Mouse (Mus musculus) heart, embryonic 11.5 days (tissue): Measurements from ENCODE around the gene Pex16. TPM values are rescaled to one million over a fixed set of nuclear protein-coding genes. Genes with fewer than 3 reads are reported as not detected.

Source experiments
- ATAC-seq: fragments of 200-750 bp; cut with Nextera tagmentation; replicated peaks from 2 replicates; pipeline ENCODE4 v1.8.0; 2017; ENCODE audit warnings: moderate library complexity; ENCODE audit not compliant: insufficient number of reproducible peaks, low FRiP score, low TSS enrichment
- H3K27ac ChIP-seq: fragments of 300-500 bp; sonication (generic); 2 replicates; pipeline ENCODE4 v1.5.1; 2014; ENCODE audit warnings: mild to moderate bottlenecking, low read depth, low read length
- H3K27me3 ChIP-seq: fragments of 300-500 bp; sonication (generic); 2 replicates; pipeline ENCODE4 v1.6.1; 2014; ENCODE audit warnings: mild to moderate bottlenecking, low read length, mixed read lengths; ENCODE audit not compliant: control insufficient read depth, insufficient read depth
- H3K36me3 ChIP-seq: fragments of 300-500 bp; sonication (generic); 2 replicates; pipeline ENCODE4 v1.6.1; 2014; ENCODE audit warnings: mild to moderate bottlenecking, low read length, moderate library complexity, mixed read lengths; ENCODE audit not compliant: control insufficient read depth, insufficient read depth
- H3K4me1 ChIP-seq: fragments of 300-500 bp; sonication (generic); 2 replicates; pipeline ENCODE4 v1.6.1; 2014; ENCODE audit warnings: low read length; ENCODE audit not compliant: control insufficient read depth, insufficient read depth
- H3K4me2 ChIP-seq: fragments of 300-500 bp; sonication (generic); 2 replicates; pipeline ENCODE4 v1.6.1; 2014; ENCODE audit warnings: mild to moderate bottlenecking, moderate library complexity
- H3K4me3 ChIP-seq: fragments of 300-500 bp; sonication (generic); 2 replicates; pipeline ENCODE4 v1.5.1; 2014; ENCODE audit warnings: low read depth, low read length
- H3K9ac ChIP-seq: fragments of 300-500 bp; sonication (generic); 2 replicates; pipeline ENCODE4 v1.6.1; 2014; ENCODE audit warnings: mild to moderate bottlenecking, low read depth, low read length, moderate library complexity
- H3K9me3 ChIP-seq: fragments of 300-500 bp; sonication (generic); replicated peaks from 2 replicates; pipeline ENCODE4 v1.6.1; 2016; ENCODE audit warnings: low read length; ENCODE audit not compliant: control insufficient read depth
- WGBS: fragments of 180-500 bp; shearing (Covaris S2); extraction: QIAGEN DNeasy Blood & Tissue Kit; methylation state at CpG from one replicate; pipeline ENCODE4 v1.1.7; 2014; ENCODE audit not compliant: insufficient replicate concordance; 5-methylcytosine and 5-hydroxymethylcytosine counted together
- polyA plus RNA-seq: library from polyadenylated mRNA; unstranded; fragments of >200 nt; fragmentation: Nextera tagmentation; extraction: Ambion mirVana; gene quantifications from 2 replicates; pipeline ENCODE4 v1.2.1, GENCODE M21; 2014

The Pex16 gene
- 12.5 and 13.6 TPM in 2 replicates for polyA plus RNA-seq

DNA sequence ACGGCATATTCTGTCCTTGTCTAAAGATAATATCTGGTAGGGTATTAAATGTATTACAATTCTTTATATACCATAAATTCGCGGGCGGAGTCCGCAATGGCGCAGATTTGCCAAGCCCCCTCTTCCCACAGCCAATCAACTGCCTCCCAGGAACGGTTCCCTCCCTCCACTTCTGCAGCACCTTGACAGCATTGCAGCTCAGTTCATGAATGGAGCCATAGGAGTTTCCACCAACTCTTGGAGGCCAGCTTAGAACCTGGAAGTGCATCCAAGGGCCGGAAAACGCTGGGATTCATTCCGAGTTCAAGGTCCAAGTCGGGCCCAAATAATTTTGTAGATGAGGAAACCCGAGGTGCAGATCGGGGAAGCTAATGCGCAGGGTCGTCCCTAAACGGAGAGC, at the start of gene Pex16, which contains the start of gene Large2:
Pex16 (plus strand) TSS at position 163 of the 400 bp plus-strand sequence.
Large2 (minus strand) TSS at position 356 of the 400 bp plus-strand sequence.
- Histone ChIP-seq H3K4me2 (peak within 1 kb of the TSS; percentile 98), H3K27me3 (peaks cover 38% of the 10 kb centered on the region), H3K36me3 (peaks cover 6% of the 10 kb centered on the region; the same call in 1 of the 2 replicates), H3K9ac (peak within 1 kb of the TSS; percentile 77), H3K4me1 (peaks cover 26% of the 10 kb centered on the region), H3K27ac (peak within 1 kb of the TSS; percentile 88), H3K9me3 (no peaks in the 10 kb centered on the region), H3K4me3 (peak within 1 kb of the TSS; percentile 75)
- WGBS: 5% methylated on average over 16 of the region's 16 CpGs
- ATAC-seq: no peak

DNA sequence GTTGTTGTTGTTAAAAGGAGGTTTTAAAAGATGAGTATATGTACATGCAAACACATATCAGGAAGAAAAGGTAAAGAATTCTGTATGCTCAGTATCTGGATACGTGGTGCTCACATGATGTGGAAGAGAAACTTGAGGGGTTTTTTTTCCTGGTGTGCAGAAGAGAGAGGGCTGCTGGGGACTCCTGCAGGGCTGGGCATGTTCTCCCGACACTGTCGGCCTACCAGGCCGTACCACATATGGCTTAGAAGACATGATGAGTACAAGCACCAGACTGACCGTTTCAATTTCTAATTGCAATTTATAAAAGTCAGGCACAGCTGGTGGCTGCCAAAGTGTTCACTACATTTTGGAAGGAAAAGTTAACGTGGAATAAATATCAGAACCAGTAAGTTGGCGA, 48.8 kb upstream of the Pex16 start:
- no peak overlapping the region for H3K4me2 ChIP-seq
- peaks cover 7% of the 10 kb centered on the region for H3K36me3 ChIP-seq
- no peak for ATAC-seq
- no peak overlapping the region for H3K27ac ChIP-seq
- H3K27me3 ChIP-seq: no peaks in the 10 kb centered on the region
- WGBS: 87% methylated on average over 7 of the region's 7 CpGs
- H3K4me1 ChIP-seq: 0 out of 2 replicates have a peak, but pooled peaks cover under 1% of the 10 kb centered on the region
- H3K9me3 ChIP-seq: no peaks in the 10 kb centered on the region
- H3K9ac ChIP-seq: no peak overlapping the region
- H3K4me3 ChIP-seq: no peak overlapping the region

DNA sequence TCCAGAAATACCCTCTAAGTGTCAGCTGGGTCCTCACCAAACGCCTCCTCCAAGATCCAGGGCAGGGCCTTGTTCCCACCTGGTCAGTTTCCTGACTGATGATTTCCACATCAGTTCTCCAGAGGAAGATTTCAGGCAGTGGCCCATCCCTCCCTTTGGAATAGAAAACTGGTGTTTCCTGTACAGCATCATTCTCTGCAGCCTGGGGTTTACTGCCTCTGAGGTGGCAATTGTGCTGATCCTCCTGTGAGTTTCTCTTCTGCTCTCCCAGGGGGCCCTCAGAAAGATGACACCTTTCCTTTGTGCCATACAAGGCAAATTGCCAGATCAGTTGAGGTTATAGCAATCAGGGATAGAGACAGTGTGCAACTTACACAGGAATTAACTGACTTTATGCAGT, 48.3 kb upstream of the Pex16 start:
- 0 out of 2 replicates have a peak, but pooled peaks cover 2% of the 10 kb centered on the region for H3K4me1 ChIP-seq
- H3K27me3 ChIP-seq: no peaks in the 10 kb centered on the region
- H3K4me2 ChIP-seq: no peak overlapping the region
- no peaks in the 10 kb centered on the region for H3K9me3 ChIP-seq
- no peak overlapping the region for H3K9ac ChIP-seq
- 74% methylated on average over 1 of the region's 1 CpGs for WGBS
- H3K27ac ChIP-seq: no peak overlapping the region
- ATAC-seq: no peak
- no peak overlapping the region for H3K4me3 ChIP-seq
- H3K36me3 ChIP-seq: peaks cover 7% of the 10 kb centered on the region

DNA sequence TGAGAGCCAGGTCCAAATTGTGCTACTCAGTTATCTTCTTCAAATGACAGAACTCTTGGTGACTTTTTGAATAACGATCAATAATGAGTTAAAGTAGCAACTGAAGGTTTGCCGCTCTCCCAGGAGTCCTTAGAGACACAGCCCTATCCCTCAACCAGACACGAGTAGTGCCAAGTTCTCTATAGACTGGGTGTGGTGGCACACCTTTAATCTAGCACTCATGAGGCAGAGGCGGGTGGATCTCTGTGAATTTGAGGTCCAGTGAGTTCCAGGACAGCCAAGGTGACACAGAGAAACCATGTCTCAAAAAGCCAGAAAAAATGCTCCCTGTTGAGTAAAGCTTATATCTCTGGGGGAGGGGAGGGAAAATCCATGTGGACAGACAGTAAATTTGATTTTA, 46.9 kb upstream of the Pex16 start:
- WGBS: 89% methylated on average over 4 of the region's 4 CpGs
- Histone ChIP-seq H3K9ac (no peak overlapping the region), H3K27me3 (no peaks in the 10 kb centered on the region), H3K4me3 (no peak overlapping the region), H3K9me3 (no peaks in the 10 kb centered on the region), H3K4me2 (no peak overlapping the region), H3K27ac (no peak overlapping the region), H3K4me1 (0 out of 2 replicates have a peak, but pooled peaks cover 2% of the 10 kb centered on the region), H3K36me3 (peaks cover 3% of the 10 kb centered on the region; the same call in 1 of the 2 replicates)
- no peak for ATAC-seq

DNA sequence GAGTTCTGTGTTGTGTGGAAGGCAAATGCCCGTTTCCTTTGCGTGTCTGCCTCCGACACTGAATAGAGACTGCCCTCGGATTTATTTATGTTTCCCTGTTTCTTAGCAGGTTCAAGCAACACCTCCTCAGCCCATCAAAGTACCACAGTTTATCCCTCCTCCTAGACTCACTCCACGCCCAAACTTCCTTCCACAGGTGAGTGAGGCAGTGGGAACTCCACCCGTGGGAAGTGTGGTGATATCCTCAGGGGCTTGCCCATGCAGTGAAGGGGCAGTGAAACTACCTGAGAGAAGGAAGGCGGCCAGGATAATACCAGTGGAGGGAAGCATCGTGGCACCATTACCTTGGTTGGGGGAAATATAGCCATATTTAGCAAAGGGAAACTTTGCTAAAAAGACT, 46.3 kb upstream of the Pex16 start:
- no peak overlapping the region for H3K4me3 ChIP-seq
- H3K27ac ChIP-seq: no peak overlapping the region
- H3K27me3 ChIP-seq: no peaks in the 10 kb centered on the region
- peaks cover under 1% of the 10 kb centered on the region; the same call in 1 of the 2 replicates for H3K36me3 ChIP-seq
- no peak overlapping the region for H3K9ac ChIP-seq
- H3K9me3 ChIP-seq: no peaks in the 10 kb centered on the region
- 0 out of 2 replicates have a peak, but pooled peaks cover 2% of the 10 kb centered on the region for H3K4me1 ChIP-seq
- 86% methylated on average over 8 of the region's 8 CpGs for WGBS
- no peak overlapping the region for H3K4me2 ChIP-seq
- no peak for ATAC-seq

DNA sequence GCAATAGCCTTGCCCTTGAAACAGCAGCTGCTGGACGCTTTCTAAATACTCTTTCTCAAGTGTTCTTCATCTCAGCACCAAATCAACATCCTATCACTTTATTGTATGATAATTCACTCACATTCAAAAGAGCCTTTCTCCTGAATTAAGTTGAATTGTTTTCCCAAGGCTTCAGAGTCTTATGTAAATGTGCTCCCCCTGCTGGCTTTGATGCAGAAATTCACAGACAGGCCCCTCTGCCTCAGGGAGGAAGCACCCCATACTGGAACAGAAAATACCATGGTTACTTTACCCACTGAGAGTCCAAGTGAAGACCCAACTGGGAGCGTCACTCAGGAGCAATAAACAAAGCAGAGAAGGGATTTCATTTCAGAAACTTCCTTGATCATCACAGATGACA, 43.6 kb upstream of the Pex16 start:
- Histone ChIP-seq H3K9ac (no peak overlapping the region), H3K4me1 (0 out of 2 replicates have a peak, but pooled peaks cover 2% of the 10 kb centered on the region), H3K4me2 (no peak overlapping the region), H3K4me3 (no peak overlapping the region), H3K27me3 (no peaks in the 10 kb centered on the region), H3K9me3 (no peaks in the 10 kb centered on the region), H3K27ac (no peak overlapping the region), H3K36me3 (0 out of 2 replicates have a peak, but pooled peaks cover 6% of the 10 kb centered on the region)
- no peak for ATAC-seq
- 47% methylated on average over 2 of the region's 2 CpGs for WGBS

DNA sequence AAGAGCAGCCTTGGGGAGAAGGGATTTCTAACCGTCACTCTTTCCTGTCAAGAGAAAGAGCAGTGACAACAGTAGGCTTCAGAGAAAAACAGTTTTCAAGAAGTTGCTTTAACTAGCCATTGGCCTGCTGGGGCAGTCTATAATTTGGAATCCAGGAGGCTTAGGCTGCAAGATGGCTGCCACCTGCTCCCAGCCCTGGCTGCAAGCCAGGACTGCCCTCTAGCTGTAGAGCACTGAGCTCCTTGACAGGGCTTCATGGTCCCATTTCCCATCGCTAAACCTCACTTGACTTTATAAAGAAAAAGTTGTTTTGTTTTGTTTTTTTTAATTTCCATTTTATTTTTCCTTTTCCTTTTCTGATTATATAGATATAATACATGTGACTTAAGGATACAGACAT, 43.1 kb upstream of the Pex16 start:
- no peaks in the 10 kb centered on the region for H3K27me3 ChIP-seq
- H3K4me2 ChIP-seq: no peak overlapping the region
- no peak for ATAC-seq
- no peaks in the 10 kb centered on the region for H3K9me3 ChIP-seq
- 0 out of 2 replicates have a peak, but pooled peaks cover 2% of the 10 kb centered on the region for H3K4me1 ChIP-seq
- no peak overlapping the region for H3K4me3 ChIP-seq
- no peak overlapping the region for H3K27ac ChIP-seq
- H3K9ac ChIP-seq: no peak overlapping the region
- 0 out of 2 replicates have a peak, but pooled peaks cover 6% of the 10 kb centered on the region for H3K36me3 ChIP-seq
- WGBS: 73% methylated on average over 2 of the region's 2 CpGs

DNA sequence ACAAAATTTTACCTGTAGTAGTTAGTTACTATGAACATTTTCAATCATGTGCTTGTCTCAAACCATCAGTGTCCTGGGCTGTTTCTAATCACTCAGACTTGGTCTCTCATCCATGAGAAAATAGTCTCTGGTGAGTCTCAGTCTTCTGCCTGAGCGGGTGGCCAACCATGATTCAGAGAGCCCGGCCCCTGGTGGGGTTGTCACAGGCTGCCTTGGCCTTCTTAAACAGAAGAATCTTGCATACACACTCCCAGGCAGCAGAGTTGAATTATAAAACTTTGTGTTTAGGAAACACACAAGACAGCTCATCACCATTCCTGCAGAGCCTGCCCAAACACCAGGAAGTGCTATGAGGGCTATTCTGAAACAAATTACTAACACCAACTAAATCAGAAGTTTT, 42.6 kb upstream of the Pex16 start:
- Histone ChIP-seq H3K4me1 (0 out of 2 replicates have a peak, but pooled peaks cover 2% of the 10 kb centered on the region), H3K4me2 (no peak overlapping the region), H3K9ac (no peak overlapping the region), H3K27ac (no peak overlapping the region), H3K4me3 (no peak overlapping the region), H3K27me3 (no peaks in the 10 kb centered on the region), H3K36me3 (0 out of 2 replicates have a peak, but pooled peaks cover 6% of the 10 kb centered on the region), H3K9me3 (no peaks in the 10 kb centered on the region)
- no peak for ATAC-seq
- WGBS: 79% methylated on average over 2 of the region's 2 CpGs

DNA sequence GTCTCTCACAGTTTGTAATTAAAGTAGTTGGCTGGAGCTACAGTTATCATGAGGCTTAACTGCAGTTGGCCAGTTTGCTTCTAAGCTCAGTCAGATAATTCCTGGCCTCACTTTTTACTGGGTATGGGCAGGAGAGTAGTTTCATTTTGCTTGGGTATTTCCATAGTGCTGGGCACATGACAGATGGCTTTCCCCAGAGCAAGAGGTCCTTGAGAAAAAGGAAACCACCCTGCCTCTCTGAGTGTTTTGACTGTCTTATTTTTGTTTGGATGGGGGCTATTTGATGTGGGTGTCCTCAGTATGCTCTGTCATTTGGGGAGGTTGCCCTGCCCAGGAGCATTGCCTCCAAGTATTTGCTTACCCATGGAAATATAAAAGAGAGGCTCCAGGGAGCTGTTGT, 32.1 kb upstream of the Pex16 start:
- Histone ChIP-seq H3K36me3 (peaks cover 4% of the 10 kb centered on the region; the same call in 1 of the 2 replicates), H3K4me1 (no peaks in the 10 kb centered on the region)
- no peak for ATAC-seq

More for the DNA sequence above, 32.1 kb upstream of the Pex16 start:
- Histone ChIP-seq H3K4me3 (no peak overlapping the region), H3K27me3 (no peaks in the 10 kb centered on the region), H3K27ac (no peak overlapping the region), H3K4me2 (no peak overlapping the region), H3K9me3 (no peaks in the 10 kb centered on the region), H3K9ac (no peak overlapping the region)
